Mouse (Mus musculus) liver, postnatal 0 days (tissue): Measurements from ENCODE around the gene Lipc.

Experiments
- CTCF ChIP-seq: sonication (generic); IDR thresholded peaks from 2 replicates; pipeline ENCODE4 v1.5.1; 2016; ENCODE audit warnings: antibody characterized with exemption, low read depth
- EP300 ChIP-seq: IDR thresholded peaks from 2 replicates; pipeline ENCODE4 v1.6.1; 2016; ENCODE audit warnings: antibody characterized with exemption, low read depth, mild to moderate bottlenecking

DNA sequence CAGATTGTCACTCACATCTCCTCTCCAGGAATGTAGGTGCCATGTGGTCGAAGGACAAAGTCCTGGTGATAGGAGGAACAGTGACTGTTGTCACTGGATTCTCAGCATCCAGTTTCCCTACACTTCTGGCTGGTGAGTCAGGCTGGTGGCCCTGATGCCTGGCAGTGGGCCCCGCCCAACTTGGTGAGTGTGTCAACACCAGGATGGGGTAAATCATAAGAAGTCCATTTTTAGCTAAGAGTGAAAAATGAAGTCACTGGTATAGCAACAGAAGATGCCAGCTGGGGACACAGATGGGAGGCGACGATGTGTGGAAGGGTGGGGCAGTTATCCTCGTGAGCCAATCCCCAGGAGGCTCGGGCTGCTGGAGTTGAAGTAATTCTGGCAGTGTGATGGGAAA is 46.7 kb upstream of the Lipc start:
- no peak for TF ChIP-seq CTCF
- no peak for TF ChIP-seq EP300
